In genomic region chr11:115999538-116000143, GRCm38 (mm10) we compare ENCODE assay signal across 8 mouse cellular contexts. TPM values are rescaled to one million over a fixed set of nuclear protein-coding genes. Genes with fewer than 3 reads are reported as not detected.
A peak's percentile ranks its signal among the peaks of the same experiment; 100 is the strongest.
DNase-seq lines count a peak whose midpoint lies in the region; ATAC-seq and TF ChIP-seq lines count a peak whose summit lies in the region.
"Had no signal": no experiment of that assay in that cellular context is flagged by ENCODE, and none has a peak within 500 bp of the region (broad histone marks: within the 10 kb centered on the region; RNA-seq: fewer than 3 reads in every experiment).

No protein-coding gene starts in this region.

- H3K4me2 ChIP-seq in heart, embryonic 12.5 days = 0 out of 2 replicates have a peak overlapping the region, but pooled peaks have one; percentile 18
- H3K4me2 ChIP-seq in lung, embryonic 14.5 days = no peak overlapping the region
- H3K4me2 ChIP-seq: limb, embryonic 12.5 days had no signal

- 13% methylated on average over 14 of the region's 14 CpGs for WGBS in heart, embryonic 12.5 days
- 27% methylated on average over 14 of the region's 14 CpGs for WGBS in large intestine, adult 2 months
- WGBS in lung, embryonic 14.5 days = 19% methylated on average over 14 of the region's 14 CpGs

- H3K27me3 ChIP-seq in heart, embryonic 12.5 days (replicated peaks) = peaks cover 12% of the 10 kb centered on the region; the same call in 1 of the 2 replicates
- no peaks in the 10 kb centered on the region for H3K27me3 ChIP-seq in lung, embryonic 14.5 days (ENCODE audit: insufficient read depth, low read length)

- no peaks in the 10 kb centered on the region for H3K36me3 ChIP-seq in heart, embryonic 12.5 days
- no peaks in the 10 kb centered on the region for H3K36me3 ChIP-seq in lung, embryonic 14.5 days (ENCODE audit: insufficient read depth)
- H3K36me3 ChIP-seq: limb, embryonic 12.5 days had no signal

- peaks cover 4% of the 10 kb centered on the region; the same call in 1 of the 2 replicates for H3K9me3 ChIP-seq in heart, embryonic 12.5 days (replicated peaks)
- no peaks in the 10 kb centered on the region for H3K9me3 ChIP-seq in lung, embryonic 14.5 days (ENCODE audit: low read depth, low read length)

- peak; percentile 75 for TF ChIP-seq CTCF in lung, embryonic 14.5 days (IDR thresholded peaks at IDR 0.05; ENCODE audit: low read depth)

- H3K9ac ChIP-seq in heart, embryonic 12.5 days = no peak overlapping the region
- no peak overlapping the region for H3K9ac ChIP-seq in lung, embryonic 14.5 days
- H3K9ac ChIP-seq: limb, embryonic 12.5 days had no signal

- no peaks in the 10 kb centered on the region; the same call in 1 of the 2 replicates for H3K4me1 ChIP-seq in heart, embryonic 12.5 days (replicated peaks)
- 0 out of 2 replicates have a peak, but pooled peaks cover 2% of the 10 kb centered on the region for H3K4me1 ChIP-seq in lung, embryonic 14.5 days (ENCODE audit: insufficient read depth)

- no peak overlapping the region for H3K4me3 ChIP-seq in heart, embryonic 12.5 days
- H3K4me3 ChIP-seq in lung, embryonic 14.5 days (ENCODE audit: low read depth, low read length) = no peak overlapping the region
- H3K4me3 ChIP-seq: limb, embryonic 12.5 days had no signal

- DNase-seq in R1 (ENCODE audit: low read depth, low spot score) = peak; percentile 85
- peak; percentile 87 for DNase-seq in embryo, embryonic 10 days (ENCODE audit: low spot score)
- peak; percentile 31 for DNase-seq in large intestine, adult 2 months (ENCODE audit: low read depth, low spot score)
- peak; percentile 90 for DNase-seq in lung, embryonic 14.5 days
- peak; percentile 83 for DNase-seq in right cerebral cortex, adult 2 months (ENCODE audit: low spot score in 2 of 2)

- ATAC-seq in CD4-positive, CD25-positive, alpha-beta regulatory T cell, adult 4 months = peak; percentile 32
- 0 out of 2 replicates have a peak, but pooled peaks have one; percentile 3 for ATAC-seq in heart, embryonic 12.5 days (ENCODE audit: insufficient number of reproducible peaks, low FRiP score)
- no peak for ATAC-seq in lung, embryonic 14.5 days (ENCODE audit: insufficient read depth)

- H3K27ac ChIP-seq in heart, embryonic 12.5 days (ENCODE audit: poor library complexity, severe bottlenecking) = no peak overlapping the region
- no peak overlapping the region for H3K27ac ChIP-seq in lung, embryonic 14.5 days (ENCODE audit: low read depth)
- H3K27ac ChIP-seq: limb, embryonic 12.5 days had no signal

RNA-seq across cellular contexts. Expression of gene Galk1, which starts 12.9 kb away (rescaled TPM):
- polyA plus RNA-seq in CD4-positive, CD25-positive, alpha-beta regulatory T cell, adult 4 months (2017; shearing (Covaris generic)) = 10 to 100 TPM; 13.1 to 18.4 TPM
- 151 and 152 TPM in 2 replicates for polyA plus RNA-seq in heart, embryonic 12.5 days (2016; fragmentation: Nextera tagmentation; extraction: Ambion mirVana)
- 26.3 and 32.0 TPM in 2 replicates for polyA plus RNA-seq in large intestine, adult 2 months (2012; rRNA removed)
- 191 and 208 TPM in 2 replicates for polyA plus RNA-seq in lung, embryonic 14.5 days (2014; fragmentation: Nextera tagmentation; extraction: Ambion mirVana)

RNA-seq across cellular contexts. Expression of gene Itgb4, which starts 25.1 kb away (rescaled TPM):
- not detected for polyA plus RNA-seq in CD4-positive, CD25-positive, alpha-beta regulatory T cell, adult 4 months (2017; shearing (Covaris generic))
- 2.0 and 2.7 TPM in 2 replicates for polyA plus RNA-seq in heart, embryonic 12.5 days (2016; fragmentation: Nextera tagmentation; extraction: Ambion mirVana)
- 40.1 and 62.1 TPM in 2 replicates for polyA plus RNA-seq in large intestine, adult 2 months (2012; rRNA removed)
- 2.0 and 2.3 TPM in 2 replicates for polyA plus RNA-seq in lung, embryonic 14.5 days (2014; fragmentation: Nextera tagmentation; extraction: Ambion mirVana)

RNA-seq across cellular contexts. Expression of gene H3f3b, which starts 28.1 kb away (rescaled TPM):
- polyA plus RNA-seq in CD4-positive, CD25-positive, alpha-beta regulatory T cell, adult 4 months (2017; shearing (Covaris generic)) = 1,000 to 10,000 TPM; 1,562 to 1,754 TPM
- 742 and 759 TPM in 2 replicates for polyA plus RNA-seq in heart, embryonic 12.5 days (2016; fragmentation: Nextera tagmentation; extraction: Ambion mirVana)
- polyA plus RNA-seq in large intestine, adult 2 months (2012; rRNA removed) = 265 and 273 TPM in 2 replicates
- 1,851 and 1,959 TPM in 2 replicates for polyA plus RNA-seq in lung, embryonic 14.5 days (2014; fragmentation: Nextera tagmentation; extraction: Ambion mirVana)

RNA-seq across cellular contexts. Expression of gene Unk, which starts 30.5 kb away (rescaled TPM):
- 10 to 100 TPM; 10.4 to 16.1 TPM for polyA plus RNA-seq in CD4-positive, CD25-positive, alpha-beta regulatory T cell, adult 4 months (2017; shearing (Covaris generic))
- polyA plus RNA-seq in heart, embryonic 12.5 days (2016; fragmentation: Nextera tagmentation; extraction: Ambion mirVana) = 31.8 and 32.3 TPM in 2 replicates
- 18.8 and 26.0 TPM in 2 replicates for polyA plus RNA-seq in large intestine, adult 2 months (2012; rRNA removed)
- 39.5 and 44.4 TPM in 2 replicates for polyA plus RNA-seq in lung, embryonic 14.5 days (2014; fragmentation: Nextera tagmentation; extraction: Ambion mirVana)

Comparison
In these comparisons a context has a peak if more than half of its experiments do, and no peak if none do; other contexts are left out.
1. DNase-seq: peak in every context shown above with its lines; median percentile 90 in lung, embryonic 14.5 days; 87 in embryo, embryonic 10 days; 85 in R1; 83 in right cerebral cortex, adult 2 months; 31 in large intestine, adult 2 months.
2. RNA of gene Itgb4, which starts 25.1 kb away (polyA plus RNA-seq): 40.1 to 62.1 TPM in large intestine, adult 2 months; 2.0 to 2.3 TPM in lung, embryonic 14.5 days, 2.0 to 2.7 TPM in heart, embryonic 12.5 days and not detected in CD4-positive, CD25-positive, alpha-beta regulatory T cell, adult 4 months; every median in the first group is over 10 times any median in the second.